Mouse (Mus musculus) lung, adult 2 months (tissue): ENCODE results near the gene Babam2.

ENCODE experiments used
- CTCF ChIP-seq: fragments of 200-500 bp; IDR thresholded peaks from 2 replicates; pipeline ENCODE4 v1.5.1; 2011; ENCODE audit warnings: mild to moderate bottlenecking, low read length, control low read depth; ENCODE audit not compliant: insufficient read depth
- POLR2A ChIP-seq: fragments of 200-500 bp; IDR thresholded peaks from 2 replicates; pipeline ENCODE4 v1.6.1; 2011; ENCODE audit warnings: low read depth, mild to moderate bottlenecking, control low read depth, low read length, borderline replicate concordance; ENCODE audit errors: extremely low read depth

DNA sequence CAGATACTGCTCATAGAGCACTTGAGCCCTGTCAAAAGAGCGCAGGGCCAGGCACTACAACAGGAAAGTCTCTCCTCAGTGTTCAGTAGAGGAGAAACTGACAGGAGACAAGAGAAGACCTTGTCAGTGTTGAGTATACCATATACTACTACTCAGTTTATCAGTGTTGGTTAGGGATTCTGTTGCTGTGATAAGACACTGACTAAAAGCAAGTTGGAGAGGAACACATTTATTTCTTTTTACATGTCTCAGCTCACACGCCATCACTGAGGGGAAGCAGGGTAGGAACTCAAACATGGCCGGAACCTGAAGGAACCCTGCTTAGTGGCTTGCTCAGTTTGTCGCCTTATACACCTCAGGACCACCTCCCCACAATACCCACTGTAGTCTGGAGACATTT, 64.4 kb downstream of the Babam2 start:
- no peak for TF ChIP-seq POLR2A
- TF ChIP-seq CTCF = no peak
